Mouse (Mus musculus): Measurements from ENCODE around the gene Zscan25. TPM values are rescaled to one million over a fixed set of nuclear protein-coding genes. Genes with fewer than 3 reads are reported as not detected.

Gene Zscan25
- total RNA-seq, 2 experiments from 2014 or later, result 14.8 to 19.6 TPM

Other genes with a start within 250 kb of the Zscan25 start
- not detected for gene Gm4871, start 247.7 kb upstream of the Zscan25 start, total RNA-seq (2021)
- gene 1700018F24Rik, start 237.5 kb upstream of the Zscan25 start, total RNA-seq (2021), result not detected
- gene Arpc1a, start 196.7 kb upstream of the Zscan25 start, total RNA-seq (2021), result 100 to 1,000 TPM; 226 to 230 TPM
- not detected for gene Kpna7, start 196.5 kb upstream of the Zscan25 start, total RNA-seq (2021)
- 10 to 100 TPM; 41.3 to 48.7 TPM for gene Arpc1b, start 166.3 kb upstream of the Zscan25 start, total RNA-seq (2021)
- 100 to 1,000 TPM in 1 of 2 experiments, 10 to 100 TPM in 1; 99.5 to 114 TPM for gene Pdap1, start 140.3 kb upstream of the Zscan25 start, total RNA-seq (2021)
- gene Bud31, start 140.1 kb upstream of the Zscan25 start, total RNA-seq (2021), result 10 to 100 TPM; 78.1 to 85.5 TPM
- 10 to 100 TPM; 14.1 to 15.2 TPM for gene Ptcd1, start 113.4 kb upstream of the Zscan25 start, total RNA-seq (2021)
- gene Cpsf4, start 113.3 kb upstream of the Zscan25 start, total RNA-seq (2021), result 10 to 100 TPM; 27.6 to 28.4 TPM
- gene Atp5j2, start 88.4 kb upstream of the Zscan25 start, total RNA-seq (2021), result 100 to 1,000 TPM; 292 to 295 TPM
- gene Zkscan14, start 78.6 kb upstream of the Zscan25 start, total RNA-seq (2021), result 1 to 10 TPM; 9.0 to 9.8 TPM
- gene Zkscan5, start 75.9 kb upstream of the Zscan25 start, total RNA-seq (2021), result 10 to 100 TPM; 11.9 to 12.7 TPM
- gene Zfp655, start 48.8 kb upstream of the Zscan25 start, total RNA-seq (2021), result 10 to 100 TPM; 25.0 to 25.2 TPM
- gene Cyp3a57, start 64.8 kb downstream of the Zscan25 start, total RNA-seq (2021), result not detected
- not detected for gene Cyp3a16, start 189.2 kb downstream of the Zscan25 start, total RNA-seq (2021)